Mouse (Mus musculus) macrophage (primary cell): ENCODE results near the gene Steap1. TPM values are rescaled to one million over a fixed set of nuclear protein-coding genes. Genes with fewer than 3 reads are reported as not detected.

ENCODE experiments used
- H3K27ac ChIP-seq: fragments of 350-480 bp; formaldehyde crosslinking; 2 replicates; pipeline ENCODE4 v1.9.0; 2021
- H3K36me3 ChIP-seq: fragments of 350-480 bp; formaldehyde crosslinking; 2 replicates; pipeline ENCODE4 v1.9.0; 2021; ENCODE audit errors: inconsistent target
- H3K4me3 ChIP-seq: fragments of 350-480 bp; formaldehyde crosslinking; 2 replicates; pipeline ENCODE4 v1.9.0; 2021; ENCODE audit errors: inconsistent target
- H3K79me2 ChIP-seq: fragments of 350-480 bp; formaldehyde crosslinking; 2 replicates; pipeline ENCODE4 v1.9.0; 2021; ENCODE audit errors: inconsistent target
- WGBS: methylation state at CpG from one replicate; pipeline ENCODE4 v1.1.7; 2026; ENCODE audit warnings: inconsistent platforms; ENCODE audit not compliant: missing documents; 5-methylcytosine and 5-hydroxymethylcytosine counted together
- polyA plus RNA-seq: library from polyadenylated mRNA; stranded (reverse); fragments of 250-400 nt; gene quantifications from 3 replicates; pipeline ENCODE4 v1.2.4, GENCODE M21; 2018; ENCODE audit warnings: inconsistent platforms
- total RNA-seq, 78 experiments: library from RNA; depleted of rRNA; stranded (reverse); fragments of 250-400 nt; gene quantifications; 1 replicate in 9 of 78; 2 replicates in 24 of 78; 3 replicates in 43 of 78; 4 replicates in 2 of 78; pipeline ENCODE4 v1.2.4; 2018; ENCODE audit warnings: inconsistent platforms in 56 of 78

The Steap1 gene
- under 1 TPM in 1 of 26 experiments, not detected in 25; 0.60 TPM for total RNA-seq (2018; cell fraction: chromatin; rRNA removed)
- not detected for total RNA-seq (2018; cell fraction: cytosol; rRNA removed)
- total RNA-seq (2018; cell fraction: nucleus; rRNA removed): not detected
- not detected in 3 replicates for polyA plus RNA-seq

DNA sequence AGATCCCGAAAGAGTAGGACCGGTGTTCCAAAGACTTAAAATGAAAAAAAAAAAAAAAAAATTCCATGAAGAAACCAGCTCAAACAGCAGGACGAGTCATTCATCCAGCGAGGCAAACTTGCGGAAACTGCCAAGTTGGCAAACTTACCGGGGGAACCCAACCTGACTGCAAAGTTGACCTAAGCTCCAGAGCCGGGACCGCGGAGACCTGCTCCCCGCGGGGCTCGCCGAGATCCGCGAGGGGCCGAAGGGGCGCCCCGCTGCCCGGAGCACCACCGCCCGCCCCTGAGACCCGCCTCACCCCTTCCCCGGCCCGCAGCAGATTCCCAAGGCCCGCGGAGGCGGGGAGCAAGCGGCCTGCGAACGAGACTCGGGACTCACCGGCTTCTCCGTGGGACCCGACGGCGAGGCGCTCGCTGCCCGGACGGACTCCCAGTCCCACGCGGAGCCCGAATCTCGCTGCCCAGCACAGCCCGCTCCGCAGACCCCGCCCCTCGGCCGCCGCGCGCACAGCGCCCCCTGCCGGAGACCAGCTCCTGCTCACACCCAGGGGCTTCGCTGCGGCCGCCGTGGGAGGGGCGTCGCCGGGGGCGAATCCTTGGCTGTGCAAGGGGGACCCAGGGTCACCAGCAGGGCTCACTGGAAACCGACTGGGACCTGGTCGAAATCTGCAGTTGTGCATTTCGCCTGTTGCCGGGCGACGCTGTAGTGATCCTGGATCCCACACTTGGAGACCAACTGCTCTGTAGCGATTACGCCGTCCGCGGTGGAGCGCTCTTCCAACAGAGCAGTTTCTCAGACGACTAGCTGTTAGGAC is at the start of gene Steap1:
Steap1 (minus strand) TSS at position 461 of the 817 bp plus-strand sequence.
- Histone ChIP-seq H3K4me3 (no peak within 1 kb of the TSS), H3K27ac (no peak within 1 kb of the TSS), H3K36me3 (no peaks in the 10 kb centered on the region), H3K79me2 (no peaks in the 10 kb centered on the region)
- 3% methylated on average over 75 of the region's 75 CpGs for WGBS

DNA sequence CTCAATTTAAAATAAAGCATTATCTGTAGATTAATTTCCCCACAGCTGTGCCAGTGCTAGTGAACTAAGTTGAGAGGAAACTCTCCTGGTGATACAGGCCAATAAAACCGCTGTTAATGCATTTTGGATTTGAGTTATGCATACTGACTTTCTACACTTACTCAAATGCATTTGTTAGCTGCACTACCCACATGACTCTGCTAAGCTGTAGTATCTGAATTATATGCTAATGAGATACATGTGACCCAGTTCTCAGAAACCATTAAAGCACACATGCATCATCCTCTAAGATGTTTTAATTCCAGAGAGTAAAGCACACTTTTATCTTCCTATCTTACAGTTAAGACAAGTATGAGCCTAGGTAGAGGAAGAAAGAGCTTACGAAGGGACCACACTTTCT is 38.0 kb upstream of the Steap1 start:
- WGBS: 76% methylated on average over 2 of the region's 2 CpGs

DNA sequence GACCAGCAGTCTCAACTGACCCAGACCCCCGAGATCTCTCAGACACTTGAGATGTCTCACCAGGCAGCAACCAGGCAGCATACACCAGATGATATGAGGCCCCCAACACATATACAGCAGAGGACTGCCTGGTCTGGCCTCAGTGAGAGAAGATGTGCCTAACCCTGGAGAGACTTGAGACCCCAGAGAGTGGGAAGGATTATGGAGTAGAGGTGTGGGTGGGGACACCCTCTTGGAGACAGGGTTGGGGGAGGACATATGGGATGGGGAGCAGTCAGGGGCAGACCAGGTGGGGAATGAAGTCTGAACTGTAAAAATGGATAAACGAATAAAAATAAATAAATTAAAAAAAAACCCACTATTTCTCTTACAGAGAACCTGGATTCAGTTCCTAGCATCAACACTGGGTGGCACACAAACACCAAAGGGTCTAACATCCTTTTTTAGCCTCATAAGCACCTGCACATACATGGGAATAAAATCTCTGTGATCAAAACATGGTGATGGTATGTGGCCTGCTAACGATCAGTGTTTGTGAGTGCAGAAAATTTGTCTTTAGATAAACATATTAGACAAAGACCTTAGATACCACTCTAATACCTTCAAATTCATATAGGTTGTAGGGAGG is 7.4 kb upstream of the Steap1 start:
- Histone ChIP-seq H3K4me3 (no peak overlapping the region), H3K27ac (no peak overlapping the region), H3K79me2 (no peaks in the 10 kb centered on the region), H3K36me3 (no peaks in the 10 kb centered on the region)
- WGBS: 68% methylated on average over 3 of the region's 3 CpGs

More for the DNA sequence above, 38.0 kb upstream of the Steap1 start:
- H3K36me3 ChIP-seq: no peaks in the 10 kb centered on the region
- H3K27ac ChIP-seq: no peak overlapping the region
- no peaks in the 10 kb centered on the region for H3K79me2 ChIP-seq
- no peak overlapping the region for H3K4me3 ChIP-seq

DNA sequence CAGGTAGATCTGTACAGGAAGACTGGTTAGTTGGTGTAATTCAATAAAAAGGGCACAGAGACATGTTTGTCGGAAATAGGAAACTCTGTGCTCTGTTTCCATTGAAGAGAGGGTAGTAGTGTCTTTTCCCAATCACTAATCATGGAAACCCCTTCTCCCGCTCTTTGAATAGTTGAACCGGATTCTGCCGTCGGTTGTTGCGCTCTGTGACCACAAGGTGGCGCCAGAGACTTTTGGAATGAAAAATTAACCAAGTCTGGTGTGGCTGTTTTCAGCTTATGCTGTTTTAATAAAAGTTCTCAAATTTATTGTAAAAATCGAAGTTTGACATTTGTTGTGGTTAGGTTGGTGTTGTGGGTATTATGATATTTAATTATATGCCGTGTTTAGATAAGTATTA is 5.9 kb upstream of the Steap1 start:
- WGBS: 7% methylated on average over 9 of the region's 9 CpGs
- Histone ChIP-seq H3K4me3 (no peak overlapping the region), H3K36me3 (no peaks in the 10 kb centered on the region), H3K27ac (no peak overlapping the region), H3K79me2 (no peaks in the 10 kb centered on the region)

DNA sequence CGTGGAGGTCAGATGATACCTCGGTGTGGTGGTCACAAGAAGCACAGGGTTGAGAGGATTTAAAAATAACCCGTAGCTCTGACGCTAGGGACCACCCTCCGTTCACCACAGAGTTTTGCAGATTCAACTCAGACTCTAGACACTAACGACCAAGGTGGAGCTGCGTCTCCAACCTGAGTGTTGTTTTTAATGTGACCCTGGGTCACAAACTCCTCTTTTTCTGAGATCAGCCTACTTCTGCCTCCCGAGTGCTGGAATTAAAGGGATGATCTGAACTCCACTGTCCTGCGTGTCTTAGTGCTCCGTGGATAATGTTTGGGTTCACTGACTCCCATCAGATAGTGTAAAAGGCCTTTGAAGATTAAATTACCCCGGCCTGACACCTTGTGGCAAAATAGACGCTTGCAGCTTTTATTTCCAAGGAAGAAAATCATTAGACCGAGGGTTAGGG is 671 bp upstream of the Steap1 start:
- H3K36me3 ChIP-seq: no peaks in the 10 kb centered on the region
- no peaks in the 10 kb centered on the region for H3K79me2 ChIP-seq
- 2% methylated on average over 13 of the region's 13 CpGs for WGBS
- H3K27ac ChIP-seq: no peak overlapping the region
- H3K4me3 ChIP-seq: no peak overlapping the region

DNA sequence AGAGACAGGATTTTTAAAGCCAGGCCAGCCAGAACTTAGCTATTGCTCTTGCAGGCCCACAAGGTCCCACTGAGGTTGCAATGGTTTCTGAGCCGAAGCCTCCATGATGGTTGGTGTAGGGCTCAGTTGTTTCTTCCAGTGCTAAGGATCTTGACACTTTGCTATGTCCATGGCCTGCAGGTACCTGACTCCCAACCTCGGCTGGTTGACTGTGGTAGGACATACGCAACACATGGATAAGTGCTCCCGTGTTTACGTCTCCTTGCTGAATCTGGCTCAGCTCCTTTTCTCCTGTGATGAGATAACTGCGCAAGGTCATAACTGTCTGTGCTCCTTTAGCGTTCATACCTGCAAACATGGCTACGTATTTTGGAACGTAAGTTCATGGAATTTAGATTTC is 14.7 kb downstream of the Steap1 start:
- no peak overlapping the region for H3K4me3 ChIP-seq
- WGBS: 95% methylated on average over 9 of the region's 9 CpGs
- no peaks in the 10 kb centered on the region for H3K79me2 ChIP-seq
- no peak overlapping the region for H3K27ac ChIP-seq
- no peaks in the 10 kb centered on the region for H3K36me3 ChIP-seq

DNA sequence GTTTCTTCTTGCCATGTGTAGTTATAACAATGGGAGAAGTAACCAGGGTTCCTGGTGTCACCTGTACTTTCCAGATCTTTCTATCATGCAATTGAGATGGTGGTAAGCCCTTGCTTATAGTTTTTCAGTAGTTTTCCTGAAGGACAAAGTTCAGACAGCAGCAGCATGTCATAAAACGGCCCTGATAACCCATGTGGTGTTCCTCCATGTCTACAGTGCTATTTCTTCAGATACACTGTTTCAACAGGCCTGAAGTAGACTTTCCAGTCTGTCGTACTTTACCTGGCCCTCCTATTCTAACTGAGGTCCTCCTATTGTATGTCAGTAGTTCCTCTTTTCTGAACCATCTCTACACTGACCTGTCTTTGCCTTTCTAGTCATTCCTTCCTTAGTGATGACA is 16.3 kb downstream of the Steap1 start:
- Histone ChIP-seq H3K4me3 (no peak overlapping the region), H3K79me2 (no peaks in the 10 kb centered on the region), H3K27ac (no peak overlapping the region), H3K36me3 (no peaks in the 10 kb centered on the region)
- WGBS: 52% methylated on average over 2 of the region's 2 CpGs

DNA sequence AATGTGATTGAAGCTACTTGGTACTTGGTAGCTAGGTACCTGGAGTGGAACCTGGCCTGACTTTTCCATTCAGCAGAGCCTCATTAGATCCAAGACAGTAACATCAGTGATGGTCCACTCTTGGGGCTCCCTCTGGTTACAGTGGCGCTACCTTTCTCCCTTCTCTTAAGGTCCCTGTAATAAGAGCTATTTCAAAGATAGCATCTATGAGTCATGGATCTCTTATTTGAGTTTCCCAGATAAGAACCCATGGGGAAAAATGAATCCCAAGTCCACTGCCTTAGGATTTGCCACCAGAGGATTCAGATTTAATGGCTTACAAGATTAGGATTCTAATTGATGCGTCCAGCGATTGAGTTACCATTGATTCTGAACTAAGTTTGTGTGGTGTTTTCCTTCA is 16.9 kb downstream of the Steap1 start:
- Histone ChIP-seq H3K79me2 (no peaks in the 10 kb centered on the region), H3K36me3 (no peaks in the 10 kb centered on the region), H3K4me3 (no peak overlapping the region), H3K27ac (no peak overlapping the region)
- 98% methylated on average over 3 of the region's 3 CpGs for WGBS

DNA sequence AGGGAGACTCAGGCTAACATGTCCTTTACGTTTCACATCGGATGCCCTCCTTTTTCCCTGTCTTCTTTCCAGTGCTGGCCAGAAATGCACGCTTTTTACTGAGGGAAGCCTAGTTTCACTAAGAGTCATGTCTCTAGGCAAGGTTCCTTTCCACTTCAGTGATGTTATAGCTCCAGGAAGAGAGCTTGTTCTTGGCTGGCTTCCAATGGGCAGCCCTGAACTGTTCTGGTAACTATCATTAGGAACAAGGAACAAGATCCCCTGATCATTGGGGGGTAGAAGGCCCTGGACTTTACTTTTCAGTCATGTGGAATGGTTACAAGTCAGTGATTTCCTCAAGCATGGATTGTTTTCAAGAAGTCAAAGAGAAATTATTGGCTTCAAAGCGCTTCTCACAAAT is 19.2 kb downstream of the Steap1 start:
- Histone ChIP-seq H3K36me3 (no peaks in the 10 kb centered on the region), H3K4me3 (no peak overlapping the region), H3K27ac (no peak overlapping the region), H3K79me2 (no peaks in the 10 kb centered on the region)
- 95% methylated on average over 4 of the region's 4 CpGs for WGBS

DNA sequence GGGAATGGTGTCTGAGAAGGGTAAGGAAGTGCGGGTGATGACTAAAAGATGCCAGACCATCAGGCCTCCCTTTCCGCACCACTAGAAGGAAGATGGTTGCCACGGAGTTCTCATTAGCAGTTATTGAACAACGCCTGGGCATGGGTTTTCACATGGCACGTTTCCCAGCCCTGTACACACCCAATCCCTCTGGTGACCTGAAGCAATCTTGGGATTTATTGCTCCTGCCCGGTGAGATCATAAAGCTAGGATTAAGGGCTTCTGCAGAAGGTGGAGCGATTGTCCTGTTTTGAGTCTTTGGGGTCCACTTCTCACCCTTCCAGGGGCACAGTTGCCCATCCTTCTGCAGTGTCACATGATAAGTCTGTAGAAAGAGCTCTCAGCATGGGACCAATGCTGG is 26.9 kb downstream of the Steap1 start:
- H3K4me3 ChIP-seq: no peak overlapping the region
- H3K27ac ChIP-seq: no peak overlapping the region
- H3K36me3 ChIP-seq: no peaks in the 10 kb centered on the region
- WGBS: 89% methylated on average over 7 of the region's 7 CpGs
- H3K79me2 ChIP-seq: no peaks in the 10 kb centered on the region

DNA sequence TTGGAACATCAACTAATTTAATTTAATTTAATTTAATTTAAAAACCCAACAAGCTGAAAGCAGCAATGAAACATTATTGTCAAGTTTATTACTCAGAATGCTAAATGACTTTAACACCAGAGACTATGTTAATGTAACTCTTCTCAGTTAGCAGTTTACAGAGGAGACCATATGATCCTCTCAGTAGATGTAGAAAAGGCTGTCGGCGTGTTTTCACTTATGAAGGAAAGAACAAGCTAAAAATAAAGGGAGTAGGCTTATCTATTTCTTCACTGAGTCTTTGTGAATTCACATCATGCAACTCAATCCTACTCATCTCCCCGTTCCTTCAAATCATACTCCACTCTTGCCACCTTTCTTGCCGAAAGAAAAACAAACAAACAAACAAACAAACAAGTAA is 38.1 kb downstream of the Steap1 start:
- Histone ChIP-seq H3K79me2 (no peaks in the 10 kb centered on the region), H3K27ac (no peak overlapping the region), H3K4me3 (no peak overlapping the region), H3K36me3 (no peaks in the 10 kb centered on the region)
- 83% methylated on average over 4 of the region's 4 CpGs for WGBS

DNA sequence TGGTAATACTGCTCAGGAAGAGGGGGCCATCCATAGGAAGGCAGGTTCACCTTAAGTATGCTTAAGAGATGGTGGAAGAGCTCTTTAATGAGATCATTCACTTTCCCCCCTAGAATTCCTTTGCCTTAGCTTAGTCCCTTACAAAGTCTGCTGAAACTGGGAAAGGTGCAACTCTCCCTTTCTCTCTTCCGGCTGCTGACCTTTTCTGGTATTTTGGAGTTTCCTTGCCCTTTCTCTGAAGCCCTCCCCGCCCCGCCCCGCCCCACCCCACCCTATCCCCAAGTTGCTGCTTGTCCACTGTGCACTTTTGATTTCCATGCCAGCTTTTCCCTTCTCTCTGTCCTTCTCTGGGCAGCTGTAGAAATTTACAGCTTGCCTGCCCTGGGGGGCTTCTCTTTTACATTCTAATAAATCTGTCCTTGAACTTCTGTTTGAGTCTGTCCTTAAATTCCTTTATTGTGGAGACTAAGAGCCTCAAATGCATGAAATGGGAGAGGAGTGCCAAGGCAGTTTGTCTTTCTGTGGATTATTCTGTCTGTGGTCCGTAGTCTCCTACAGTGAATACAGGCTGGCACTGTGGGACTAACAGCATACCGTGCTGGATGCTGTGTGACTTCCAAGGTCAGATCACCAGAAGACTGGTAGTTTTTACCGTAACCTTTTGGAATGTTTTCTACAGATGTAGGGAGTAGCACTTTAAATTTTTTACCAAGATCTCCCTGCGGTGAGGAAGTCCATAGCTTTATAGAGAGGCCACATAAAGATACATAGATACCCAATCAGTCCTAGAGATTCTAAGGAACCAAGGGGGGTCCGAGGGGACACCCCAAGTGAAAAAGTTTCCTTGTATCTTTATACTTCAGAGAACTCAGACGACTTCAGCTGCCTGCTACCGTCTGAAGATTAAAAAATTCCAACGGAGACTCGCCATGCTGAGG is 41.5 kb downstream of the Steap1 start:
- no peak overlapping the region for H3K27ac ChIP-seq
- whole genome bisulfite sequencing: 80% methylated on average over 11 of the region's 13 CpGs
- H3K4me3 ChIP-seq: no peak overlapping the region
- no peaks in the 10 kb centered on the region for H3K79me2 ChIP-seq
- H3K36me3 ChIP-seq: no peaks in the 10 kb centered on the region

DNA sequence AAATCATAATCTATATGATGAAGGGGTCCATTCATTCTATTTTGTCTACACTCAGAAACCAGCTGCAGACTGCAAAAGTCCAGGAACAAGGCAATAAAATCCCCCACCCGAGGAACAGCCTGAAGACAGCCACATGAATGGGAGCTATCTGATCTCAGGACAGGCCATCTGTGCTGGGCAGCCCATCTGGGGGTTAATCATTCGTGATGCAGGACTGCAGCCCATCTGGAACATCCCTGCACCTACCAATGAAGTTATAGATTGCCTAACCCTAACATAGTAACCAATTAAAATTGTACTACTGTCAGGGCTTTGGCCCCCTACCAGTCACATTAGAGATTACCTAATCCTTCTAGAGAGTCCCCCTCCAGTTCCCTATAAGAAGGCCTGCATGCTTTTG is 44.1 kb downstream of the Steap1 start:
- WGBS: 55% methylated on average over 2 of the region's 2 CpGs
- Histone ChIP-seq H3K4me3 (no peak overlapping the region), H3K79me2 (no peaks in the 10 kb centered on the region), H3K36me3 (no peaks in the 10 kb centered on the region), H3K27ac (no peak overlapping the region)

DNA sequence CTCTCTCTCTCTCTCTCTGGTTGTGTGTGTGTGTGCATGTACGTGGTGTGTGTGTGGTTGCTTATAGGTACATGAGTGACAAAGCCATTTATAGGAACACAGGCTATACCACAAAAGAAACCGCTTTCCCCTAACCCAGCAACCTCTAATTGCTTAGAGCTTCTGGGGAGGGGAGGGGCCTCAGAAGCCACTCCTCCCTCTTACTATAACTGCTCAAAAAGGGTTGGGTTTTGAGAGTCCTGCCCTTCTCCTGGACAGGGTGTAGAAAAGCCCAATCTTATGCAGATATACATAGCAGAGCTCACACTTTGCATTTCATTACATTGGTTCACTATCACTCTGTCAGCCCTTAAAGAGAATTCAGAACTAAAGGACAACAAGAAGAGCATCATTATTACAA is 48.7 kb downstream of the Steap1 start:
- no peak overlapping the region for H3K4me3 ChIP-seq
- H3K36me3 ChIP-seq: no peaks in the 10 kb centered on the region
- no peak overlapping the region for H3K27ac ChIP-seq
- no peaks in the 10 kb centered on the region for H3K79me2 ChIP-seq
- WGBS: 67% methylated on average over 1 of the region's 2 CpGs
